Mouse (Mus musculus) heart, embryonic 11.5 days (tissue): ENCODE measurements at regions not wholly inside any gene's neighbourhood (a gene's known extent, or its start where the extent isn't known, plus 50 kb on each side); places are given as distances from the start of the nearest gene placed in this dataset.

Experiments
- ATAC-seq: fragments of 200-750 bp; cut with Nextera tagmentation; replicated peaks from 2 replicates; pipeline ENCODE4 v1.8.0; 2017; ENCODE audit warnings: moderate library complexity; ENCODE audit not compliant: insufficient number of reproducible peaks, low FRiP score, low TSS enrichment
- H3K27ac ChIP-seq: fragments of 300-500 bp; sonication (generic); 2 replicates; pipeline ENCODE4 v1.5.1; 2014; ENCODE audit warnings: mild to moderate bottlenecking, low read depth, low read length
- H3K27me3 ChIP-seq: fragments of 300-500 bp; sonication (generic); 2 replicates; pipeline ENCODE4 v1.6.1; 2014; ENCODE audit warnings: mild to moderate bottlenecking, low read length, mixed read lengths; ENCODE audit not compliant: control insufficient read depth, insufficient read depth
- H3K36me3 ChIP-seq: fragments of 300-500 bp; sonication (generic); 2 replicates; pipeline ENCODE4 v1.6.1; 2014; ENCODE audit warnings: mild to moderate bottlenecking, low read length, moderate library complexity, mixed read lengths; ENCODE audit not compliant: control insufficient read depth, insufficient read depth
- H3K4me1 ChIP-seq: fragments of 300-500 bp; sonication (generic); 2 replicates; pipeline ENCODE4 v1.6.1; 2014; ENCODE audit warnings: low read length; ENCODE audit not compliant: control insufficient read depth, insufficient read depth
- H3K4me2 ChIP-seq: fragments of 300-500 bp; sonication (generic); 2 replicates; pipeline ENCODE4 v1.6.1; 2014; ENCODE audit warnings: mild to moderate bottlenecking, moderate library complexity
- H3K4me3 ChIP-seq: fragments of 300-500 bp; sonication (generic); 2 replicates; pipeline ENCODE4 v1.5.1; 2014; ENCODE audit warnings: low read depth, low read length
- H3K9ac ChIP-seq: fragments of 300-500 bp; sonication (generic); 2 replicates; pipeline ENCODE4 v1.6.1; 2014; ENCODE audit warnings: mild to moderate bottlenecking, low read depth, low read length, moderate library complexity
- H3K9me3 ChIP-seq: fragments of 300-500 bp; sonication (generic); replicated peaks from 2 replicates; pipeline ENCODE4 v1.6.1; 2016; ENCODE audit warnings: low read length; ENCODE audit not compliant: control insufficient read depth
- WGBS: fragments of 180-500 bp; shearing (Covaris S2); extraction: QIAGEN DNeasy Blood & Tissue Kit; methylation state at CpG from one replicate; pipeline ENCODE4 v1.1.7; 2014; ENCODE audit not compliant: insufficient replicate concordance; 5-methylcytosine and 5-hydroxymethylcytosine counted together

GRCm38 (mm10) chr13:47486658-47487057 lies 364.2 kb downstream of the Rnf144b start:
- H3K9ac ChIP-seq = no peak overlapping the region
- no peaks in the 10 kb centered on the region for H3K4me1 ChIP-seq
- no peak for ATAC-seq
- H3K4me3 ChIP-seq = no peak overlapping the region
- H3K9me3 ChIP-seq = no peaks in the 10 kb centered on the region
- H3K4me2 ChIP-seq = no peak overlapping the region
- H3K27ac ChIP-seq = no peak overlapping the region
- H3K27me3 ChIP-seq = no peaks in the 10 kb centered on the region
- WGBS = 71% methylated on average over 3 of the region's 3 CpGs
- no peaks in the 10 kb centered on the region for H3K36me3 ChIP-seq

GRCm38 (mm10) chr13:47505380-47505955 lies 383.0 kb downstream of the Rnf144b start:
- no peaks in the 10 kb centered on the region for H3K27me3 ChIP-seq
- no peak overlapping the region for H3K9ac ChIP-seq
- no peak overlapping the region for H3K4me2 ChIP-seq
- ATAC-seq = no peak
- no peak overlapping the region for H3K4me3 ChIP-seq
- no peaks in the 10 kb centered on the region for H3K9me3 ChIP-seq
- no peak overlapping the region for H3K27ac ChIP-seq
- 89% methylated on average over 15 of the region's 15 CpGs for WGBS
- H3K4me1 ChIP-seq = no peaks in the 10 kb centered on the region
- no peaks in the 10 kb centered on the region for H3K36me3 ChIP-seq

- no peak for ATAC-seq
- H3K9ac ChIP-seq = no peak overlapping the region
- H3K4me2 ChIP-seq = no peak overlapping the region
- no peaks in the 10 kb centered on the region for H3K4me1 ChIP-seq
- H3K9me3 ChIP-seq = no peaks in the 10 kb centered on the region
- no peak overlapping the region for H3K4me3 ChIP-seq
- H3K27me3 ChIP-seq = no peaks in the 10 kb centered on the region
- H3K36me3 ChIP-seq = no peaks in the 10 kb centered on the region
- no peak overlapping the region for H3K27ac ChIP-seq
- WGBS = 81% methylated on average over 1 of the region's 1 CpGs
These were observed 410.5 kb downstream of the Rnf144b start for GRCm38 (mm10) chr13:47532935-47533334.

- Histone ChIP-seq H3K4me3 (no peak overlapping the region), H3K36me3 (no peaks in the 10 kb centered on the region), H3K9me3 (no peaks in the 10 kb centered on the region), H3K9ac (no peak overlapping the region), H3K27ac (no peak overlapping the region), H3K4me1 (no peaks in the 10 kb centered on the region), H3K27me3 (no peaks in the 10 kb centered on the region), H3K4me2 (no peak overlapping the region)
- no peak for ATAC-seq
- WGBS = 93% methylated on average over 2 of the region's 2 CpGs
These were observed 414.7 kb downstream of the Rnf144b start for GRCm38 (mm10) chr13:47537156-47537555.

GRCm38 (mm10) chr13:47549626-47550025 lies 427.2 kb downstream of the Rnf144b start:
- no peaks in the 10 kb centered on the region for H3K27me3 ChIP-seq
- H3K4me1 ChIP-seq = no peaks in the 10 kb centered on the region
- H3K9me3 ChIP-seq = no peaks in the 10 kb centered on the region
- H3K36me3 ChIP-seq = no peaks in the 10 kb centered on the region
- H3K4me3 ChIP-seq = no peak overlapping the region
- WGBS = 77% methylated on average over 6 of the region's 6 CpGs
- no peak overlapping the region for H3K4me2 ChIP-seq
- H3K9ac ChIP-seq = no peak overlapping the region
- ATAC-seq = no peak
- no peak overlapping the region for H3K27ac ChIP-seq

- Histone ChIP-seq H3K4me2 (no peak overlapping the region), H3K9me3 (no peaks in the 10 kb centered on the region), H3K27me3 (no peaks in the 10 kb centered on the region), H3K9ac (no peak overlapping the region), H3K36me3 (no peaks in the 10 kb centered on the region), H3K4me3 (no peak overlapping the region), H3K27ac (no peak overlapping the region), H3K4me1 (no peaks in the 10 kb centered on the region)
- ATAC-seq = no peak
- 81% methylated on average over 3 of the region's 3 CpGs for WGBS
These were observed 429.8 kb downstream of the Rnf144b start for GRCm38 (mm10) chr13:47552251-47552650.

GRCm38 (mm10) chr13:47554198-47554597 lies 431.7 kb downstream of the Rnf144b start:
- Histone ChIP-seq H3K27me3 (no peaks in the 10 kb centered on the region), H3K27ac (no peak overlapping the region), H3K4me3 (no peak overlapping the region), H3K4me2 (no peak overlapping the region), H3K36me3 (no peaks in the 10 kb centered on the region), H3K9me3 (no peaks in the 10 kb centered on the region), H3K4me1 (no peaks in the 10 kb centered on the region), H3K9ac (no peak overlapping the region)
- ATAC-seq = no peak
- 34% methylated on average over 1 of the region's 1 CpGs for WGBS

- no peak overlapping the region for H3K9ac ChIP-seq
- no peaks in the 10 kb centered on the region for H3K9me3 ChIP-seq
- H3K27me3 ChIP-seq = no peaks in the 10 kb centered on the region
- no peak overlapping the region for H3K27ac ChIP-seq
- no peak overlapping the region for H3K4me3 ChIP-seq
- no peak overlapping the region for H3K4me2 ChIP-seq
- H3K36me3 ChIP-seq = no peaks in the 10 kb centered on the region
- no peak for ATAC-seq
- H3K4me1 ChIP-seq = no peaks in the 10 kb centered on the region
- WGBS = 79% methylated on average over 7 of the region's 7 CpGs
These were observed 434.9 kb downstream of the Rnf144b start for GRCm38 (mm10) chr13:47557196-47557974.

GRCm38 (mm10) chr13:47562836-47563235 lies 440.4 kb downstream of the Rnf144b start:
- H3K4me3 ChIP-seq = no peak overlapping the region
- ATAC-seq = no peak
- WGBS = 69% methylated on average over 8 of the region's 8 CpGs
- no peaks in the 10 kb centered on the region for H3K27me3 ChIP-seq
- H3K4me1 ChIP-seq = no peaks in the 10 kb centered on the region
- no peaks in the 10 kb centered on the region for H3K36me3 ChIP-seq
- H3K27ac ChIP-seq = no peak overlapping the region
- no peak overlapping the region for H3K4me2 ChIP-seq
- H3K9me3 ChIP-seq = no peaks in the 10 kb centered on the region
- H3K9ac ChIP-seq = no peak overlapping the region
